Mouse (Mus musculus): ENCODE measurements at regions not wholly inside any gene's neighbourhood (a gene's known extent, or its start where the extent isn't known, plus 50 kb on each side); places are given as distances from the start of the nearest gene placed in this dataset.
A peak's percentile ranks its signal among the peaks of the same experiment; 100 is the strongest.

GRCm38 (mm10) chr9:63087195-63087594, 61.6 kb downstream of the Skor1 start:
- no peak for DNase-seq

DNA sequence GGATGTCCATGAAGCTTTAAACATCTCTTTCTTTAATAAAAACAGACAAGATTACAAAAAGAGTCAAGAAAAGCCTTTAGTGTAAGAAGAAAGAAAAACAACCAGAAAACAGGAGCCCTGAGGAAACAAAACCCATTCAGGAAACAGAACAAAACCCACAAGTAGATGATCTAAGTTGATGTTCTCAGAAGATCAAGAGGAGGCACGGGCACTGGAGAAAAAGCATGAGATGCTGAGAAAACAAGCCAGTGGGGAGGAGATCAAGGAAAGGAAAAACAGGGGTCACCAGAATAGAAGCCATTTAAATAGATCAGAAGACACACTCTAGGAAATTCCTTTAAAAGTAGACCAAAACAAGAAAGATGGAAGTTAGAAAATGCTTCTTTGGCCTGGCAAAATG, 62.1 kb downstream of the Skor1 start:
- no peak for DNase-seq

DNA sequence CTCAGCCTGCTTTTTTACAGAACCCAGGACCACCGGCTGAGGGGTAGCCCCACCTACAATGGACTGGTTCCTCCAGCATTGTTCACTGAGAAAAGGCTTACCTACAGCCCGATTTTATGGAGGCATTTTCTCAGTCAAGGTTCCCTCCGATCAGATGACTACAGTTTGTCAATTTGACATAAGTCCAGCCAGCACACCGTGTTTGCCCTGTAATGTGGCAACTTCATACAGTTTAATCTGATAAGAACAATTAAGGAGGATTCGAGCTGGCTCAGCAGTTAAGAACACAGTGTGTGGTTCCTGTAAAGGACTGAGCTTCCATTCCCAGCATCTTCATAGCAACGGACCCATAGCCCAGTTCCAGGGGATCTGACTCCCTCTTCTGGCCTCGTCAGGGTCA, 65.9 kb downstream of the Skor1 start:
- DNase-seq, result no peak

DNA sequence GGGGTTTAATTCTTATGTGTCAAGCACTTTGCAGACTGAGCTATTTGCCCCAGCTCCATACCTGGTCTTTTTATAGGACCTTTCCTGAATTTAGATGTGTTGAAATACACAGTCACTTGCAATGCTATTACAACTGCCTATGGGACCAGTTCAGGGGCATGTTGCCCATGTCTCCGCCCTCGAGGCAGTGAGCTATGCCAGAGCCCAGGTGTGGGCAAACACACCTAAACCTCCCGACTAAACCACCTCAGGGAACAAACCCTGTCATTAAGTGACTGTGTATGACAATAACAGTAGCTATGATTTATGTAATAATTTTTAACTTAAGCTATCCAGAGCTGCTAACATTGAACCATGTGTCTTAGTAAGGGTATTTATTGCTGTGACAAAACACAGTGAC, 66.5 kb downstream of the Skor1 start:
- DNase-seq, result no peak

- DNase-seq, result no peak
These were observed 68.4 kb downstream of the Skor1 start for GRCm38 (mm10) chr9:63080406-63080805.

GRCm38 (mm10) chr9:63075252-63075651, 73.5 kb downstream of the Skor1 start:
- no peak for DNase-seq

GRCm38 (mm10) chr9:63074803-63075202, 74.0 kb downstream of the Skor1 start:
- DNase-seq, result no peak

GRCm38 (mm10) chr9:63074023-63074750, 74.6 kb downstream of the Skor1 start:
- DNase-seq, result peak; percentile 21

GRCm38 (mm10) chr9:63071032-63071431, 77.7 kb downstream of the Skor1 start:
- DNase-seq, result no peak

DNA sequence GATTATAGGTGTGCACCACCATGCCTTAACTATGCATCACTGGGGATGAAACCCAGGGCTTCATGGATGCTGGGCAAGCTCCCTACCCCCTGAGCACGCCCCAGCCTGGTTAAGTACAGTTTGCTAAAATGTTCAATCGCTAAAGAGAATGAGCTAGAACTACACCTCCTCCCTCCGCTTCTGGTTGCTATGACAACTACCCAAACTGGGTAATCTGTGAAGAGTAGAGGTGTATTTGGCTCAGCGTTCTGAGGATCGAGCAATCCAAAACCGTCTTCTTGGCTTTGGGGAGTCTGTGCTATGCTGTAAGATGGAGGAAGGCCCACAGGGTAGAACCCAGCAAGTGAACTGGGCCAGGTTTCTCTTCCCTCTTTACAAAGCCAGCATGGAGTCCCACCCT, 78.8 kb downstream of the Skor1 start:
- DNase-seq, result no peak

DNA sequence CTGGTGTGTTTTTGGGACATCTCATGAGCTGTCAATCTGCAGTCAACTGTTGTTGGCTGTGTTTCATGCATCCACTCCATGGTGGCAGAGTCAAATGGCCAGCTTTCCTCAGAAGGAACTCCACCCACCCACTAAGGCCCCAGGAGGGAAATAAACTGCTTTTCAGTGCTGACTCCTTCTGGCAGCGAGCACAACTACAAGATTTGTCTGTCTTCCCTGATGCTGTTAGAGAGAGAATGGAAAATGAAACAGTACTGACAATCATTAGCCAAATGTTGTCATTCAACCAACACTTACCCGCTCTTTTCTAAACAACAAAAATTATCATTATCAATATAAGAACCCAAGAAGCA, 79.3 kb upstream of the Pias1 start:
- no peak for DNase-seq

- no peak for DNase-seq
These were observed 78.8 kb upstream of the Pias1 start for GRCm38 (mm10) chr9:63066384-63067053.

DNA sequence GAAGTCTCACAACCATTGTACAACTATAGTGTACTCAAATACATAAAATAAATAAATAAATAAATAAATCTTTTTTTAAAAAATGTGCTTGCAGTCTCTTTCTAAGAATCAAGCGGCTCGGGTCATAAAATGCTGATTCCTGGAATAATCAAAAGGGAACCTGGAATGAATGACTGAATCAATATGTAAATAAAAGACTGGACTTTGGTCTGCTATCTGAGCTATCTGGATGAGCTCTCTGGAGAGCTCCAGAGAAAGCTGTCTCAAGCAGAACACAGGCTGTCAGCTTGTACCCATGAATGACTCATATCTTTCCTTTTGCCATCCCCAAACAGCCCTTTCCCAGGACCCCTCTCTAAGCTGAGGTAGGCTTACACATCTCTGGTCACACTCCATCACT, 75.8 kb upstream of the Pias1 start:
- no peak for DNase-seq

DNA sequence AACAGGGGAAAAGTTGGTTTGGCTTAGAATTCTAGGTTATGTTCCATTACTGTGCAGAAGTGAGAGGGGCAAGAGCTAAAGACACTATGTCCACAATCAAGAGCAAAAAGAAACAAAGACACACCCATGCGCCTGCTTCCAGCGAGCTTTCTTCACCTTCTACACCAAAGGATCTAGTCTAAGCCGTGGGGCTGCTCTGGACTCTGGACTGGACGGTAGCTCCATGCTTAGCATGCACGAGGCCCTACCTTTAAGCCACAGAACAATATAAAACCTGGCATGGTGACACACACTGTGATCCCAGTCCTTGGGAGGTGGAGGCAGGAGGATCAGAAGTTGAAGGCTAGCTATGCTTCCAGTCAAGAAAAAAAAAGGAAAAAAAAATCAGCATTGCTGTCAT, 73.0 kb upstream of the Pias1 start:
- no peak for DNase-seq

DNA sequence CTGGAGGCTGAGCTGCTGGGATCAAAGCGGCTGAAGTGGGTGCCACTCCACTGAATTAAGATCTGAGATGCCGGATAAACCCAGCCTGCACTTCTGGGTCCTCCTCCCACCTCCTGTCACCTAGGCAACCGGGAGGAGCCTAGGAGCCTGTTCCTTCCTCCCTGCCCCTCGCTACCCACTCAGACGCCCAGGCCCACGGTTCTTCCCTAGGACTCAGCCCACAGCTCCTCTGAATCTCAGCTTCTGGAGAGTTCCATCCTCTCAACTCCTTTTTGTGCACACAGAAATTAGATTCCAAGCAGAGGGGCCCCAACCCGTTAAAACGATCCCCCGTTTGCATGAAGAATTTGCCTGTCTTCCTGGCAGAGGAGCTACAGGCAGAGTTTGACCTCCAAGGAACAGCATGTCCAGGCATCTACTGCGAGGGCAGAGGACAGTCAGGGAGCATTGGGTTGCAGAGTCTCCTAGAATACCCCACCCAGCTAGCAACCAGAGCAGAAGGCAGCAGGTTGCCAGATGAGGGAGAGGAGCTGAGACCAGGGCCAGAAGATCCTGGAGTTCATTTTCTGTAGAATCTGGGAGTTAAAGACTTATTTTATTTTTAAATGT, 71.6 kb upstream of the Pias1 start:
- peak; percentile 22 for DNase-seq

DNA sequence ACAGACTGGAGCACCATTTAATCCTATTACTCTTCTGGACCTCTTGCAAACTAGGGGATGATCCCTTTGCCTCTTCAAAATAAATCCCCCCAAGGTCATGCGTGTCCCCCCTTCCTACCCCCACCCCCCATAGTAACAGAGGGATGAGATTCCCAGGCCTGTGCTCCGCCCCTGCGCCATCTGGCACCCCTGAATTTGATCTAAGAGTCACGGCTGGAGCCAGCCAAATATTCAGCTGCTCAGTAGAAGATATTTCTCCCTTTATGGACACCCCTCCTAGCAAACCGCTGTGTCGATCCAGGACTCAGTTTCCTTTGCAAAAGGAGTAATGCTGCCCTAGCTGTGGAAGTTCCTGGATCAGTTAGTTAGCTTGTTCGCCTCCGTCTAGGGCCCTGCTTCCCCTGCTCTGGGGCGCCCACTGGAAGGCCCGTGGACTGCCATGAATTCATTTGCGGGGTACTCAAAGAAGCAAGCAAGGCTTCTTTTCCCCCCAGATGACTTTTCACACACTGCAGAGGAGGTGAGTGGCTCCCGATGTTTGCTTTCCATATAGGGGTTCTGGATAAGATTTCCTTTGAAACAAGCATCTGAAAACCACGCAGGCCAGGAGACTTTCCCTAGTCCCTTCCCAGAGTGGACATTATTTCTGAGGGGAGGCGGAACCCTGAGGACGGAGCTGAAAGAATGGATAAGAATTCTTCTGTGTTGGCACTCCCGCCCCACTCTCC, 70.9 kb upstream of the Pias1 start:
- no peak for DNase-seq

DNA sequence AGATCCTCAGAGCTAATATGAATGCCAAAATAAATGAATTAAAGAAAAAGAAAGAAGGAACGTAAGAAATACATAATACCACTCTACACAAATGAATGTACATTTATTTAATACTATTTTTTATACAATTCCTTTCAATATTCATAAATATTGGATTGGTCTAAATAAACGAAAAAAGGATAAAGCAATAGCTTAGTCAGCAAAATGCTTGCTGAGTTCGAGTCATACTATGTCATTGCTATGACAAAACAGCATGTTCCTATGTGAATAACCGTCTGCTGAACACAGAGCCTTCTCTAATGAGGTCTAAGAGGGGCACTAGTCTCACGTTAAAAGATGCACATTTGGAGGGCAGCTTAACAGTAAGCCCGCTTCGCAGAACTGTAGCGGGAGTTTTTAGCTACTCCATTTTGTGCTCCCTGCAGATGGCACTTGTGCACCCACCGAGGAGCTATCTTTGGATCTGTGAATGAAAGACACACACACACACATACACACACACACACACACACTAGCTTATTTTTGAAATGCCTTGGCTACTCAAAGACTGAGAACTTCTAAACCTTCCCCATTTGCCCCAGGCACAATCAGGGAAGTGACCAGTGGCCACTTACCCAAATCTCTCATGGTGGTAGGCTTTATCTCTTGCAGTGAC, 69.1 kb upstream of the Pias1 start:
- DNase-seq, result no peak

DNA sequence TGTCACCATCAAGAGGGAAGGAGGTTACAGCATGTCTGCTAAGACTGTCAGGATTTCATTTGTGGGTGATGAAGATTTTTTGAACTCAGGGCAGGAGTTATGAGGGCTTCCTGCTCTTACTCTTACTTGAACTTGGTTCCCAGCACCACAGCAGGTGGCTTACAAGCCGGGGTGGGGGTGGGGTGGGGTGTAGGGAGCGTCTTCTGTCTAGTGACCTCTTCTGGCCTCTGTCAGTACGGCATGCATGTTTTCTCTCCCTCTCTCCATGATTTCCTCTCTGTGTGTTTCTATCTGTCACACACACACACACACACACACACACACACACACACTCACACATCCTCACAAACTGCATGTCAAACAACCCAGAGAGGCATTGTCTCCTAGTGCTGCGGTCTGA, 64.5 kb upstream of the Pias1 start:
- DNase-seq, result no peak

- DNase-seq, result no peak
These were observed 63.9 kb upstream of the Pias1 start for GRCm38 (mm10) chr9:63051631-63052030.

DNA sequence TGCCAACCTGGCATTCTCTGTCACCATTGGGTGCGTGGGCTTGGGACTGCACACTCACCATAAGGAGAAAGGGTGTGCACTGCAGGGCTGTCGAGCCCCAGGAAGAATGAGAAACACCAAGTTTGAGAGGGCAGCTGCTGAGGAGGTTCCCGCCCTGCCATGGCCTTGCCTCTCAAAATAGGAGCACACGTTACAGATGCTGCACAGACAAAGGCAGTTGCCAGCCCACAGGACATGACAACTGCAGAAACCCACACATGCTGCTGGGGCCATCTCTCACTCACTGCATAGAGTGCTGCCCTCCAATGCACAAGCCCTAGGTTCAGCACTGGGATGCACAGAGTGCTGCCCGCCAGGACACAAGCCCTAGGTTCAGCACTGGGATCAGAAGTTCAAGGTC, 61.6 kb upstream of the Pias1 start:
- no peak for DNase-seq

DNA sequence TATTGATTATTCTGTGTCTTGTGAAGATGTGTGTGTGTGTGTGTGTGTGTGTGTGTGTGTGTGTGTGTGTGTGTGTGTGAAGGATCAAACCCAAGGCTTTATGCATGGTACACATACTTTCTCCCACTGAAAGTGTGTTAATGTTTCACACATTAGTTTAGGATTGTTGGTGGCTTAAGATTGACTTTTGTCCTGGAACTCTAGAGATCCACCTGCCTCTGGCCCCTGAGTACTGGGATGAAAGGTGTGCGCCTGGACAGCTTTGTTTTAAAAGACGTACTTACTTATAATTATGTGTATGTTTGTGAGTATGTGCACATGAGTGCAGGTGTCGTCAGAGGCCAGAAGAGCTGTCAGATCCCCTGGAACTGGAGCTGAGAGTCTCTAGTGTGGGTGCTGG, 59.3 kb upstream of the Pias1 start:
- DNase-seq, result no peak

DNA sequence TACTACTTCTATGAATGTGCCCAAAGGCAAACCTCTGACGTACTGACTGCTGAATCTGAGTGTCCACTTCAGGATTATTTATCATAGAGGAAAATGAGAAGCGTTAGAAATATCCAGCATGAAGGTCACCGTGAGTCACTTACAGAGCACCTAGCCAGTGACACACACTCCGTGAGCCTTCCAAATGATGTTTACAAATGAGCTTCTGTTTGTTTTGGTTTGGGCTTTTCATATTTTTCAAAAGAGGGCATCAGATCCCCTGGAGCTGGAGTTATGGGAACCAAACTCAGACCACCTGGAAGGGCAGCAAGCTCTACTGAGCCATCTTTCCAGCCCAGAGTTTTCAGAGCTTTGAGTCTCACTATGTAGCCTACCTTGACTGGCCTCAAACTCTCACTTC, 57.8 kb upstream of the Pias1 start:
- DNase-seq, result no peak

DNA sequence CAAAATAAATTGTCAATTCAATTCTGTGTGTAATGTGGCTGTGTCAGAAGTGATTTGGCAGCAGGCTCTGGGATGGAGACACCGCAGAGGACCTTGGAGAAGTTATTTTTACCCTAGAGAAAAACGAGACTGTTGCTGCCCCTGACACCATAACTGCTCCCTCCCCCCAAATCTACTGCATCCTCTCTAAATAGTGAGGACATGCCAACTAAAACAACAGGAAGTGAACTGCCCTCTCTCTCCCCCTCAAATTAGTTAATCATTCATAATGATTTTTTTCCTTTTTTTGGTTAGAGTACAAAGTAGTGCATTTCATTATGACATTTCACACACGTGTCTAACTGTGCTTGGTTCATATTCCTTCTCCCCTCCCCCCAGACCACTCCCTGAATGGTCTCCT, 55.6 kb upstream of the Pias1 start:
- no peak for DNase-seq

Data from thymus, postnatal 4 days (tissue).